Mouse (Mus musculus): ENCODE measurements around the gene Chkb. TPM values are rescaled to one million over a fixed set of nuclear protein-coding genes. Genes with fewer than 3 reads are reported as not detected.
"Not testable (repeated sequence)": the region's sequence is repeated elsewhere in the genome, so short reads cannot be mapped to it uniquely, and the experiment has no call there.

The Chkb gene
- total RNA-seq, 2 experiments from 2014 or later: 21.4 to 24.2 TPM

DNA sequence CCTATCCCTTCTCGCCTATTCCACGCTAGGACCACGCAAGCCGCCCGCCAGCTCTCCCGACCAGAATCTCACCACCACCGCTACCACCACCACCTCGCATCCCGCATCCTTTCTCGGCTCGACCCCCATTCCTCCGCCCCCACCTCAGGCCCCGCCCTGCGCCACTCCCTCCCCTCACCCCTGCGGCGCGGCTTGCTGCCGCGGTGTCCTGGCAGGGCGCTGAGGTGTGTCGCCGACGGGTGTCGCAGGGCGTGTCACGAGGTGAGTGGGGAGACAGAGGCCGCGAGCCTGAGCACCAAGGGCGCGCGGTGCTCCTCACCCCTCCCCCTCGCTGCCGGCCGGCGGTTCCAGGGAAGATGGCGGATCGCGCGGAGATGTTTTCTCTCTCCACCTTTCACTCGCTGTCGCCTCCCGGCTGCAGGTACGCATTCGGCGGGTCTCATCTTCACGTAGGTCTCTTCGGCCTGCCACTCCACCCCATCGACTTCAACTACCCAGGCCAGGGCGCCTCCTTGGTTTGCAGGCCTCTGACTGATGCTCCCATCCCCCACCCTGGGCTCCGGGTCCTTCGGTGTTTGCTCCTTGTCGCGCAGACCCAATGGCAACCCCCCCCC, 24.3 kb upstream of the Chkb start, which contains the start of gene Mapk8ip2:
Gene Mapk8ip2 (plus strand): TSS at position 49 of the 614 bp plus-strand sequence.
- DNase-seq: no peak

DNA sequence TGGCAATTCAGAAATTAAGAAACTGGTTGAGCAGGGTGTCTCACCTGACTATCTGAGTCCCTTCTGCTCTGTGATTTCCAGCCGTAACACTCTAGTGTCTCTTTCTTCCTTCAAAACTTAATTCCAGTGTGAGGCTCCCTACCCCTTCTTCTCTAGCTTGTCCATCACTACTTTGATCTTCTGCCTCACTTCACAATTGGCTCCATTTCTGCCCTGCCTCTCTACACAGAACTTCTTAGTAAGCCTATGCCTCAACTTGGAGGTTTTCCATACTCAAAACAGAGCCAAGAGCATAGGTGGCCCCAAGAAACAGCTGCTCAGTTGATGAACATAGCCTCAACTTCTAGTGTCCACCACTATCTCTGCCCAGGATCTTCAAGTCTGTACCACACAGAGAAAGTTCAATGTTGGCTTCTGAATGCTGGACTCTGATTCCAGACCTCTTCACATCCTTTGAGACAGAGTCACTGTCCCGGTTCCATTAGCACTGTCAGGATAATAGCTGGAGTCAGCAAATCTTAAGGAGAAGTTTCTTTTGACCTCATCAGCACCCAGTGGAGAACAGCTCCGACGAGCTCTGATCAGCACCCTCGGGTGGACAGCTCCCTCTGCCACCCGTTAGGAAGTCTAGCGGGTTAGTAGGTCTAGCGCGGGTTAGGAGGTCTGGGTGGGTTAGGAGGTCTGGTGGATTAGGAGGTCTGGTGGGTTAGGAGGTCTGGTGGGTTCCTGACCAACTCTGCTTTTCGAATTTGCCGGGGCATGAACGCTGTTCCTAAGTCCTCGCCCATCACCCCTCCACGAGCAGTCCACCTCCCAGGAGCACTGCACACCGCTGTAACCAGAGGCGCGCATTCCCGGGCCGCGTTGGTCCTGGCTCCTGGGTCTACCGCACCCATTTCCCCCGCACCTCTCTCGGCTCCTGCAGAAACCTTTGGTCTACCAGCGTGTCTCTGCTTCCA, 23.5 kb upstream of the Chkb start:
- DNase-seq: no peak

DNA sequence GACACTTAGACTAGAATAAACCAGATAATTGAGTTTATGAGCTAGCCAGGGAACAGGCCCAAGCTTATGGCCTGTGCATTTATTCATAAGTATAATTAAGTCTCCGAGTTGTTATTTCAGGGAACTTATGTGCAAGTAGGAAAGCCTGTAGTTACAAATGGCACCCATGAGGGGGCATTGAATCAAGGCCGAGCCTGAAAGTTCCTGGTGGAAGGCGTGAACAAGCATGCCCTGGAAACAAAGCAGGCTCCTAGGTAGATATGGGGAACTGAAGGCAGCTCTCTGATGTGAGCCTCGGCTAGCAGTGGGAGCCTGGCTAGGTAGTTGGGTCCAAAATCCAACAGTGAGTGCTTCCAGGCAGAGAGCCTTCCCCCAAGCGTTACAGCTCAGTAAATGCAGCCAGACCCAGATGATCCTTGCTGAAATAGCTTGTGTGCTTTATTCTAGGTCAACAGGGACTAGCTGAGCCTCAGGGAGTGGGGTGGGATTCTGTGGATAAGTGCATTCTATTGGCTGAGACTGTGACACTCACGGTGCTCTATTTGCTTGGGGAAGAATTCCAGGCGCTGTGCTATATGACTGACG, 12.9 kb upstream of the Chkb start:
- DNase-seq: no peak

DNA sequence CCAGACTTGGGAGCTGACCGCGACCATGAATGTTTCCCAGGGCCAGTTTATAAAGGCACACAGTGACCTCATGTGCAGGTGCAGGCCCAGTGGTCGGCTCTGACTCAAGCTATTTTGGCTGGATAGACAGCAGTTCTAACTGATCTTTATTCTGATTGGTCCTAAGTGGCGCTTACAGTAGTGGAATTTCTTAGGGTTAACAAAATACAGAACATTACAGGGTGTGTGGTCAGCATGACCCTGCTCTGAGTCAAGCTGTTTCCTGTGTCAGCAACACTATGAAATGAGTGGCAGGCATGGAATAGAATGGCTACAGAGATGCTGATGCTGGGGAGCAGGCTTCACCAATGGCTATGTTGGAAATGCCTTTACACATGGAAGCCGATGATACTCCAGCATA, 6.2 kb upstream of the Chkb start:
- DNase-seq: no peak

DNA sequence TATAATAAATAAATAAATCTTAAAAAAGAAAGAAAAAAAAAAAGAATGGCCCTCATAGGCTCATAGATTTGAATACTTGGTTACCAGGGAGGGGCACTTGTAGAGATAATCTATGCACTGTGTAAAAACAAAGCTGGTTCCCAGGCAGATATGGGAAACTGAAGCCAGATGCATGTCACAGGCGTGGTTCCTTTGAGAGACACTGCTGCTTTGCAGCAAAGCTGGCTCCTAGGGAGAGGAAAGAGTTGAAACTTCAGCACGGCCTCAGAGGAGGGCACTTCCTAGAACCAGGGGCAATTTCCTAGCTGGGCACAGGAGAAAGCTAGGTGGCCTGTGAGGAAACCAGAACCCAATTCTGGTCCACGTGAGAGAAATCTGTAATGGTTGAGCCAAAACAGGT, 4.4 kb upstream of the Chkb start:
- DNase-seq: no peak

DNA sequence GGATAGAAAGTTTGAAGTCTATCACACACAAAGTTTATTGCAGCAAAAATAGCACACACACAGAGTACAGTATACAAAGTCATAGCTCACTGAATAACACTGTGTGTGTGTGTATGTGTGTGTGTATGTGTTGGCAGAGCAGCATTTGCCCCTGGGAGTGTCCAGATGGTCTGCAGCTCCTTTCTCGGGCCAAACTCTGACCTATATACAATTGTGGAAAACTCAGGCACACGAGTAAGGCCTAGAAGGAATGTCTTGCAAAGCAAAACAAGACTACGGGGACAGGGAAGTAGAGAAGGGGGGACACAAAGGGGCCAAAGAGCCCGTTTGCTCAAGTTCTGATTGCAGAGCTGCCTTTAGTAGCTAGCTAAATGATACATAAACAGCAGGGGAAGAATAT, 3.2 kb upstream of the Chkb start:
- DNase-seq: no peak

DNA sequence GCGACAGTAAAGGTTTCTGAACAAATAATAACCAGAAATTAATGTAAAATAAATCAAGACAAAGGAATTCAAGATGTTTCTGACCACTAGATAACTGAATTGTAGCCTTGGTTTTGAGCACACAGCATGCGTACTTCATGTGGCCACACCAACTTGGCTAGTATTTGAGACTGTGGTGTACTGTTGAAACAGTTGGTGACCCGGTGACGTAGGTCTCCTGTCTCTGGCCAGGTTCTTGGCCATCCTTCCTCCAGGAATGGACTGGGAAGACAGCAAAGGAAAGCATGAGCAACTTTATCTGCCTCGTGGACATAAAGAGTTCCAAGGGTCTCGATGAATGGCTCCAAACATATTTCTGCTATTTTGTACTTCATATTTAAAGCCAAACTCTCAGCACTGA, 2.1 kb upstream of the Chkb start:
- no peak for DNase-seq

DNA sequence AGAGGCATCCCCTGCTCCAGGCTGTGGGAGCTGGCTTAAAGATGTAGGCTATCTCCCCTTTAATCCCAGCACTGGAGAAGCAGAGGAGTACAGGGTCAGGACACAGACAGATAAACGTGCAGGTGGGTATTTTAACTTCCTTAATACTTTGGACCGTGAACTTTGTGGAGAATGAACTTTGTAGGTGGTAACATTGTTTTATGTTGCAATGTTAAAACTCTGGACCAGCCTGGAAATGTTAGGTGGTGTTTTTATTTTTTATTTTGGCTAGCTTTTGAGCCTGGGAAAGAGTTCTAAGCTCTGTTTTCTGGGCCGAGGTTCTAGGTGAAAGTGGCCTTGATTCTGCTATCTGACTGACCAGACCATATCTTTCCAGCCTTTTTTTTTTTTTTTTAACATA, 1.6 kb upstream of the Chkb start:
- no peak for DNase-seq

DNA sequence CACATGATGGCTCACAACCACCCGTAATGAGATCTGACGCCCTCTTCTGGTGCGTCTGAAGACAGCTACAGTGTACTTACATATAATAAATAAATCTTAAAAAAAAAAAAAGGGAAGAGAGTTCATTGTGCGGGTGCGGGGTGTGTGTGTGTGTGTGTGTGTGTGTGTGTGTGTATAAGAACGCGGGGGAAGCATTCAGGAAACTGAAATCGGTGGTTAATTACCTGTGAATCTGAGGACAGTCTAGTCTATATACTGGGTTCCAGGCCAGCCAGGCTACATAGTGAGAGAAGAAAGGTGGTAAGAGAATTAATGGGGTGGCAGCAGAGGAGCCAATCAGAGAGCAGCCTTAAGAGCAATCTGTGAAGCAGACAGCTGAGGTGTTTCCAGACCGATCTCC, 1.1 kb upstream of the Chkb start:
- not testable (repeated sequence) for DNase-seq

DNA sequence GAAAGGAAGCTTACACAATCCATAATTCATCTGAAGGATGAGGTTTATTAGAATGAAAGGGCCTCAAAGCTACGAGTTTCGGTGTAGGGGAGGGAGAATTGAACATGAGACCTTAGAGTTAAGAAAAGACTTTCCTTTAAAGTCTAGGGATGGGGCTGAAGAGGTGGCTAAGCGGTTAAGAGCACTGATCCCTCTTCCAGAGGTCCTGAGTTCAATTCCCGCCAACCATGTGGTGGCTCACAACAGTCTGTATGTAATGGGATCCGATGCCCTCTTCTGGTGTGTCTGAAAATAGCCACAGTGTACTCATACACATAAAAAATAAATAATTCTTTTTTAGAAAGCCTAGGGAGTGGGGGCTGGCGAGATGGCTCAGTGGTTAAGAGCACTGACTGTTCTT, 633 bp upstream of the Chkb start:
- DNase-seq: no peak

DNA sequence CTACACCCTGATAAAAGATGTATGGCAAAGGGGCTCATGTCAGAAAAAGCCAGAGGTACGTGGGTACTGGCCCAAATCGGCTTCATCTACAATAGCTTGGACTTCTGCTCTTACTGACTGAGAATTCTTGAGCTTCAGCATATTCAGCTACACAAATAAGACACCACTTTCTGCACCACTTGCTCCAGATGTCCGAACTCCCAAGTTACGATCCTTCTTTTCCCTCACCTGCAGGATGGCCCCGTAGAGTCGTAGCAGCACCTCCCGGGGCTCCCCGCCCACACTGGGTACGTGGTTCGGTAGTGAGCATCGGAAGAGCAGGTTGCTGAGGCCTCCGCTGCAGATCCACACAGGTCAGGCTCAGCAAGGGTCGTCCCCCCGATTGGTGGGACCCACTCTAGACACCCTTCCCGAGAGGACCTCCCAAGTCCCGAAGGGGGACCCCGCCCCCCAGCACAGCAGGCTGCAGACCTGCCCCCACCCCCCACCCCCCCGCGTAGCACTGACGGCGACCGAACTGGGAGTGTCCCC, 822 bp downstream of the Chkb start:
- DNase-seq: peak; percentile 31

DNA sequence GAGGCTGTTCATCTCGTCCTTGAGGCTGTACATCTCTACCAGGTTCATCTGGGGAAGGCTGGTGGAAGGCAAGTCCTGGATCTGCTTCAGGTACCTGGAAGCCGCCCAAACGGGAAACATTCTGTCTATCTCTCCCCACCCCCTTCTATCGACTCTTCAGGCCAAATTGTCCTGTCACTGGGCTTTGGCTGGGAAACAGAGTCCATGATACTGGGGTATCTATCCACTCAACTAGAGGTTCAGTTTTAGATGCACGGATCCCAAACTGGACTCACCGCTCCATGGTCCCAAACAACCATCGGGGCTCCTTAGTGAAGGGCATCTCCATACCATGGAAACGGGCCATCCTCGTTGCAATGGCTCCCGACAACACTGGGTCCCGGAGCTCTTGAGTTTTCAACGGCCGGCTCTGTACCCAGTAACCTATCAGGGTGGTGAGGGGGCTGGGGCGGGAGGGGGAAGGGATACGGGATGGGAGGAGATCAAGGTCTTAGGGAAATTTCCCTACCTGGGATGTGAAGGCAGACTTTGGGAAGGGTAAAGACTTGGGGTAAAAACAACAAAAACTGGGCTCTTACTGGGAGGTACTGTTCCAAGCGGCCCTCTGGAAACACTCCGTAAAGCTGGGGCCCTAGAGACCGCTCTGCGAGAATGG, 1.4 kb downstream of the Chkb start:
- no peak for DNase-seq

DNA sequence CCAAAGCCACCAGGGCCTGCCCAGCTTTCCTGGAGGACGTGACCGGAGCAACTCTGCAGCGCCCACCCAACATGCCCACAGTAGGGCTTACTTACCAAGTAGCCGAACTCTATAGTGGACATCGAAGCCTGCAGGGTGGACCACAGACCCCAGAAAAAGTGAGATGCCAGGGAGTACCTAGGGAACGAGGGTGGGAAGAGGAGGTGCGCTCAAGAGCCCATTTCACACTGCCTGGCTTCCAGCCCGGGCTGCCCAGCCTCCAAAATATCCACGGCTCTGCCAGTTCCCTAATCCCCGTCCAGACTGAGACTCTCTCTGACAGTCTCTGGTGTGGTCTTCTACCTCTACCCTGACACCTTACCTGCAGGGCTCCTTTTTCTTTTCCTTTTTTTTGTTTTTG, 3.0 kb downstream of the Chkb start:
- no peak for DNase-seq

DNA sequence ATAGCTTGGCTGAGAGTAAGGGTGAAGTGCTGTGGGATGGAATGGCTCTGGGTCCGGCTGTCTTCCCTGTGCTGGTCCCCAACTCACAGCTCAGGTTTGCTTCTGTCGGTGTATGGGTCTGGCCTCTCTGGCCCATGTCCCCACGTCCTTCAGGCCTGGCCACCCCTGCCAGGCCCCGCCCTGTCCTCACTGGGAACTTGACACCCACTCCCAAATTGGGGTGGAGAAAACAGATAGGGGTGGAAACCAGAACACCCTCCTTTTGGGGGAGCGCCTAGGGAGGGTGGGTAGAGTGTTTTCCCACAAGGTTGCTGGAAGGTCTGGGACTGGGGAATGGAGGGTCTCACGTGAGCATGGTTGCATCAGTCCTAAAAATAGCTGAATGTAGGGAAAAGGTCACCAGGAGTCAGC, 4.0 kb downstream of the Chkb start, which contains the start of gene Cpt1b:
Gene Cpt1b (minus strand): TSS at position 153 of the 411 bp plus-strand sequence.
- DNase-seq: peak; percentile 80

DNA sequence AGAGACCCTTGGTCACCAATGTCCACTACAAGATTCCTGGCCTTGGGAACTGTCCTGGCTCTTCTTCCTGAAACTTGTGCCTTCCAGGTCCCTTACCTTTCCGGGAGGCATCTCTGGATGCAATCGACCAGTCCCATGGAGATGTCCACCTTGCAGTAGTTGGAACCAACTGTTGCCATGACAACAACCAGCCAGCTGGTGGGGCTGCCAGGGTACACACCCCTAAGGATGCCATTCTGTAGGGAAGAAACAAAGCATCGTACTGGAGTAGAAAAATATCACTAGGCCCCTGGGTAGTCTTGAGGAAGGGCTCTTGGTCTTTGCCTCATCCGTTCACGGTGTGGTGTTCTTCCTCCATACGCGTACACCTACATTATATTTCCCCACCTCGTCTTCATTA, 5.1 kb downstream of the Chkb start:
- DNase-seq: no peak

DNA sequence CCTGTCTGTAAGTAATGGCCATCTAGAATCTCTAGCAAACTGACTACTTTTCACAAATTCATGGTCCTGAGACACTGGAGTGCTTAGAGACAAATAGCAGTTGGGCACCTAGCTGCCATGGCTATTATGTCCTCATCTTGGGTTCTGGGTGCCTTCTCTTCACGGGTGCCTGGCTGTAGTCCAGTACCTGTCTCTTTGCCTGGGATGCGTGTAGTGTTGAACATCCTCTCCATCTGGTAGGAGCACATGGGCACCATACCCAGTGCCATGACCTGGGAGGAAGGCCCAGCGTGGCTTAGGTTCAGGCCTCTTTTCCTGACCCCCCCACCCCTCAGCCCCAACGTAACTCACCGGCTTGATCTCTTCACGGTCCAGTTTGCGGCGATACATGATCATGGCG, 7.8 kb downstream of the Chkb start:
- DNase-seq: no peak

DNA sequence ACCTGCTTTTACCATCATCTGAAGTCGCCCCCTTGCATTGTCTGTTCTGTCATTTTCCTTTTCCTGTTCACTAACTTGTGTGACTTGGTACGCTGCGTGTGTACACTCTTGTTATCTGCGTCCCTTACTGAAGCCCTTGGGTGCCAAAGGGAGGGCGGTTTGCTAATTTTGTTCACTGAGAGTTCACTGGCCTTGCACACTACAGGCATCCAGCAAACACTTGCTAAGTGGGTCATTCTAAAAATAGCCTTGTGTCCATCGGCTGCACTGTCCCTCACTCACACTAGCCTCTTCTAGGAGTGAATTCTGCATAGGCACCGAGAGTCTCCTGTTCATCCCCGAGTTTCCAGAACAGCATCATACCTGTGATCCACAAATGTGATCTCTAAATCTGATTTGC, 14.4 kb downstream of the Chkb start:
- DNase-seq: no peak

DNA sequence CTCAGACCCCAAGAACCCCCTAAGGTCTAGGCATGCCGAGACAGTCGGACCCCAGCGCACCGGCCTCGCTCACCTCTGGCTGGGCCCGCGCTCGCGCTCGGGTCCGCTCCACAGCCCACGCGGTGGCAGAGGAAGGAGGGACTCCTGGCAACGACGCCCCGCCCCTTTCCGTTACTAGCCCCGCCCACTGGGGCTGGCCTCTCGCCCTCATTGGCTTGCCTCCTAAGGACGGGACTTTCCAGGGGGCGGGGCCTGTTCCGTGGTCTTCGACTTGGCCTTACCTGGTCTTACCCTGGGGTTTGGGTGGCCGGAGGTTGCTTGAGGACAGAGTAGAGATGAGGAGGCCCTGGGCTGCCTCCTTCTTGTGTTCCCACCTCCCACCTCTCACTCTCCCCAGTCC, 19.6 kb downstream of the Chkb start, which contains the start of gene Syce3:
Gene Syce3 (minus strand): TSS at position 386 of the 400 bp plus-strand sequence.
- DNase-seq: no peak

DNA sequence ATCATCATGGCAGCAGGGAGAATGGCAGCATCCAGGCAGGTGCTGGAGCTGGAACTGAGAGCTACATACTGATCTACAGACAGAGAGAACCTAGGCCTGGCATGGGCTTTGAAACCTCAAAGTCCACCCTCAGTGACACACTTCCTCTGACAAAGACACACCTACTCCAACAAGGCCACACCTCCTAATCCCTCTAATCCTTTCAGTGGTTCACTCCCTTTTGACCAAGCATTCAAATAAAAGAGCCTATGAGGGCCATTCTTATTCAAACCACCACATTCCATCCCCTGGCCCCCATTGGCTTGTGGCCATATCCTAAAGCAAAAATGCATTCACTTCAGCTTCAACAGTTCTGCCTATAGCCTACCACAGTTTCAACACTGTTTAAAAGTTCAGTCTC, 23.0 kb downstream of the Chkb start:
- no peak for DNase-seq

DNA sequence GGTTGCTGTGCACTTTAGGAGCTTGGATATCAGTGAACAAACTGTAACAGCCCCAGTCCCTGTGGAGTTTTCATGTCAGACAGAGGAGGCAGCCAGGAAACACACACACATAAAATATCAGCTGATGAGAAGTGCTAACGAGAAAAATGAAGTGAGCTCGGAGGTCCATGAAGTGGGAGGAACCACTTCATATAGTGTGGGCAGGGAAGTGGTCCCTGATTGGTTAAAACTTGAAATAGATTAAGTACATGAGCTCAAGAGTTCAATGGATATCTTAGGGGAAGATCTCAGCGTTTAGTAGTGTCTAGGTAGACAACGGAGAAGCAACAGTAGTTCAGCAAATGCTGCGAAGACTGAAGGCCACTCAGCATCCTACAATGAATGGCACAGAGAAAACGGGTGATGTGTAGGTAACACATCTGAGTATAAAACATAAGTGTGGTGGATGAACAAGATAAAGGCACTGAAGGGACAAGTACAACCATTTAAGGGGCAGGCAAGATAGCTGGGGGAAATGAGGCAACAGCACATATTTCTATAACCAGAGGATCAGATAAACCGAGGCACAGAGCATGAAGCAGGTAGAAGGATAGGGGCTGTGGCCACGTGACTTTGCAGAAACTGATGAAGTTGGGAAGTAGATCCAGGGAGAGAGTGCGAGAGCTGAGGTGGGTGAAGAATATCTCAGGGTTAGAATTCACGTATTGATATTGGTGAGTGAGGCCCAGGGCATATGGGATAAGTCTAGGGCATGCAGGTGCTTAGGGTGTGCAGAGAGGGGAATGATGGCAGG, 24.7 kb downstream of the Chkb start:
- no peak for DNase-seq

DNA sequence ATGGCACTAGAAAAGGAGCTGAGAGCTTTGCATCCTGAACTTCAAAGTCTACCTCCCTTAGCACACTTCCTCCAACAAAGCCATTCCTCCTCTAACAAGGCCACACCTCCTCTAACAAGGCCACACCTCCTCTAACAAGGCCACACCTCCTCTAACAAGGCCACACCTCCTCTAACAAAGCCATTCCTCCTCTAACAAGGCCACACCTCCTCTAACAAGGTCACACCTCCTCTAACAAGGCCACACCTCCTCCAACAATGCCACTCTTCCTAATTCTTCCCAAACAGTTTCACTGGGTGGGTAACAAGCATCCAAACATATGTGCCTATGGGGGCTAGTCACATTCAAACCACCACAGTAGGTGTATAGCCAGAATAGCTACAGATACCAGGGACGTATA, 27.2 kb downstream of the Chkb start:
- DNase-seq: no peak

All from gastrocnemius, postnatal 25 days (tissue).